Mouse (Mus musculus): ENCODE measurements at regions not wholly inside any gene's neighbourhood (a gene's known extent, or its start where the extent isn't known, plus 50 kb on each side); places are given as distances from the start of the nearest gene placed in this dataset.

DNA sequence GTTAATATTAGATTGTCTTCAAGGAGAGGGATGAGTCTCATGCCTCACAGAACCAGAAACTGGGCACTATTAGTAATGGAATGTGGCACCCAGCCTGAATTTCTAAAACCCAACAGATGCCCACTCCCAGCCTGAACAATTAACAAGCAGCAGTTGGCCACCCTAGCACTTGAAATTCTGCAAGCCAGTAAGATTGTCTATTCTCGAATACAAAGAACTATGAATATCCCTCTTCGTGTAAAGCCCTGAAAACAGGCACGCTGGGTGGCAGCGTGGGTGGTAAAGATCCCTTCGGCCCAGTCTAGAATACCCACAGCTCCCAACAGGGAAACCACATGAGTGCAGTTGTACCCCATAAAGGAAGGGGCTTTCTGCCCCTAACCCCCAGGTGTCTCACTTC is 138.0 kb upstream of the Plxnc1 start:
- no peaks in the 10 kb centered on the region for H3K27me3 ChIP-seq (replicated peaks)
- no peak overlapping the region for H3K9ac ChIP-seq
- H3K9me3 ChIP-seq: no peaks in the 10 kb centered on the region
- no peak overlapping the region for H3K27ac ChIP-seq
- no peak for ATAC-seq (ENCODE audit: low FRiP score, low read depth)
- no peaks in the 10 kb centered on the region for H3K36me3 ChIP-seq
- H3K4me3 ChIP-seq: no peak overlapping the region
- 87% methylated on average over 5 of the region's 5 CpGs for WGBS
- peaks cover 6% of the 10 kb centered on the region; the same call in 1 of the 2 replicates for H3K4me1 ChIP-seq
- no peak overlapping the region for H3K4me2 ChIP-seq (replicated peaks)

GRCm38 (mm10) chr10:95079979-95080378 is 135.3 kb upstream of the Plxnc1 start:
- H3K4me2 ChIP-seq (replicated peaks): no peak overlapping the region
- H3K27me3 ChIP-seq (replicated peaks): no peaks in the 10 kb centered on the region
- no peak overlapping the region for H3K27ac ChIP-seq
- WGBS: 87% methylated on average over 5 of the region's 5 CpGs
- ATAC-seq (ENCODE audit: low FRiP score, low read depth): no peak
- peaks cover 6% of the 10 kb centered on the region; the same call in 1 of the 2 replicates for H3K4me1 ChIP-seq
- H3K4me3 ChIP-seq: no peak overlapping the region
- H3K36me3 ChIP-seq: no peaks in the 10 kb centered on the region
- H3K9ac ChIP-seq: no peak overlapping the region
- no peaks in the 10 kb centered on the region for H3K9me3 ChIP-seq

DNA sequence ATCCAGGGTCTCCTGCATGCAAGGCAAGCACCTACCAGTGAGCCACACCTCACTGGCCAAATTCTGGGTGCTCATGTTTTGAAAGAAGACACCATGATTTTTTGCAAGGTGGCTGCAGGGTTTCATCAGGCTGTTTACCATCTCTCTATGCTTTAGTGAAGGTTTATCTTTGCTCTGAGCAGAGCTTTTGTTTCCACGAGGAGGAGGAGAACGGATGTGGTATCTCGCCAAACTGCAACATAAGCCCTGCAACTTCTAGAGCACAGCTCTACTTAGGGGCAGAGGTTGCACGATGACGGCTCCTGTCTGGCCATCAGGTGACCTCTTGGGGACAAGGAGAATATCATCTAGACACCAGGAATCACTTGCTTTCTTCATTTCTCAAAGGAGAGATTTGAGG is 131.8 kb upstream of the Plxnc1 start:
- Histone ChIP-seq H3K27me3 (replicated peaks) (no peaks in the 10 kb centered on the region), H3K9me3 (no peaks in the 10 kb centered on the region), H3K4me1 (no peaks in the 10 kb centered on the region), H3K36me3 (no peaks in the 10 kb centered on the region), H3K4me2 (replicated peaks) (no peak overlapping the region), H3K27ac (no peak overlapping the region), H3K4me3 (no peak overlapping the region), H3K9ac (no peak overlapping the region)
- ATAC-seq (ENCODE audit: low FRiP score, low read depth): no peak
- WGBS: 89% methylated on average over 5 of the region's 5 CpGs

DNA sequence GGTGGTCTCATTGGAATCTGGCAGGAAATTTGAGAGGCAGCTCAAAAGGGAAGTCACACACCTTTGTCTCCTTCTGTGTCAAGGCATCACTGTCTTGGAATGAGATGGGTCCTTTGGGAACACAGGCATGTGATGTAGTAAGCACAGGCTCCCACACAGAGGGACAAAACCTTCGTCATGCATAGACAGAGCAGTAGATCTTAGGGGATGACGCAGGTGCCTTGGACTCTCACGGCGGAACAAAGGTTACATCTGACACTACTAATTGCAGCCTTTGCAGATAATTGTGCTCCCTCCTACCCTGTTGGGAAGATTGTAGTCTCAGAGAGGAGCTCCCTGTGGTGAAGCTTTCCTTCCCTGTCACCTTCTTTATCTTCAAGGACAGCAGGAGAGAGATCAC is 131.3 kb upstream of the Plxnc1 start:
- ATAC-seq (ENCODE audit: low FRiP score, low read depth): no peak
- no peaks in the 10 kb centered on the region for H3K4me1 ChIP-seq

GRCm38 (mm10) chr10:95074959-95075590 is 130.4 kb upstream of the Plxnc1 start:
- Histone ChIP-seq H3K27me3 (replicated peaks) (no peaks in the 10 kb centered on the region), H3K4me2 (replicated peaks) (no peak overlapping the region), H3K9ac (no peak overlapping the region), H3K9me3 (no peaks in the 10 kb centered on the region), H3K27ac (no peak overlapping the region), H3K4me1 (no peaks in the 10 kb centered on the region), H3K4me3 (no peak overlapping the region), H3K36me3 (no peaks in the 10 kb centered on the region)
- 46% methylated on average over 5 of the region's 5 CpGs for WGBS
- ATAC-seq (ENCODE audit: low FRiP score, low read depth): no peak

More for the DNA sequence above, 131.3 kb upstream of the Plxnc1 start:
- Histone ChIP-seq H3K9me3 (no peaks in the 10 kb centered on the region), H3K27ac (no peak overlapping the region), H3K9ac (no peak overlapping the region), H3K4me2 (replicated peaks) (no peak overlapping the region), H3K27me3 (replicated peaks) (no peaks in the 10 kb centered on the region), H3K4me3 (no peak overlapping the region), H3K36me3 (no peaks in the 10 kb centered on the region)
- WGBS: 55% methylated on average over 4 of the region's 4 CpGs

GRCm38 (mm10) chr10:95074381-95074780 is 129.7 kb upstream of the Plxnc1 start:
- H3K27me3 ChIP-seq (replicated peaks): no peaks in the 10 kb centered on the region
- no peak overlapping the region for H3K9ac ChIP-seq
- H3K36me3 ChIP-seq: no peaks in the 10 kb centered on the region
- no peak overlapping the region for H3K4me2 ChIP-seq (replicated peaks)
- no peak overlapping the region for H3K4me3 ChIP-seq
- no peak for ATAC-seq (ENCODE audit: low FRiP score, low read depth)
- no peaks in the 10 kb centered on the region for H3K4me1 ChIP-seq
- H3K9me3 ChIP-seq: no peaks in the 10 kb centered on the region
- WGBS: 88% methylated on average over 2 of the region's 2 CpGs
- no peak overlapping the region for H3K27ac ChIP-seq

DNA sequence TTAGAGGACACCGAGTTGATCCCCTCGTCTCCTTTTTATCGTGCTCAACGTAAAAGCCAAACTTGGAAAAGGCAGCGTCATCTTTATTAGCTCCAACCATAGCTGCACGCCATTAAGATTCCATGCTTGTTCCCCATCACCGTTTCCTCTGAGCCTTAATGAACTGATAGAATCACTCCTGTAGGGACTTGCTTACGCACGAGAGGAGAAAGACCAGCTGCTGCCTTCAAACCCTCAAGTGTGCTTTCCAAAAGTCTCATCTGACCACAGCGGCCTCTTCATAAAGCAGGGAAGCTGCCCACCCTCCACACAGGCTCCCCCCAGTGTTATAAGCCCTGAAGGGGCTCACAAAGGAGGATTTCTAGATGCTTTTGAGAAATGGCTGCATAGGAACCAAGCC is 123.3 kb upstream of the Plxnc1 start:
- no peaks in the 10 kb centered on the region for H3K4me1 ChIP-seq
- H3K4me3 ChIP-seq: no peak overlapping the region
- WGBS: 85% methylated on average over 10 of the region's 10 CpGs
- no peak overlapping the region for H3K4me2 ChIP-seq (replicated peaks)
- no peak overlapping the region for H3K27ac ChIP-seq
- no peak overlapping the region for H3K9ac ChIP-seq
- no peaks in the 10 kb centered on the region for H3K9me3 ChIP-seq
- H3K27me3 ChIP-seq (replicated peaks): no peaks in the 10 kb centered on the region
- no peak for ATAC-seq (ENCODE audit: low FRiP score, low read depth)
- H3K36me3 ChIP-seq: no peaks in the 10 kb centered on the region

GRCm38 (mm10) chr10:95066774-95067173 is 122.1 kb upstream of the Plxnc1 start:
- no peaks in the 10 kb centered on the region for H3K36me3 ChIP-seq
- H3K27ac ChIP-seq: no peak overlapping the region
- H3K4me2 ChIP-seq (replicated peaks): no peak overlapping the region
- H3K27me3 ChIP-seq (replicated peaks): no peaks in the 10 kb centered on the region
- no peaks in the 10 kb centered on the region for H3K9me3 ChIP-seq
- no peaks in the 10 kb centered on the region for H3K4me1 ChIP-seq
- ATAC-seq (ENCODE audit: low FRiP score, low read depth): no peak
- H3K4me3 ChIP-seq: no peak overlapping the region
- no peak overlapping the region for H3K9ac ChIP-seq
- 83% methylated on average over 6 of the region's 6 CpGs for WGBS

DNA sequence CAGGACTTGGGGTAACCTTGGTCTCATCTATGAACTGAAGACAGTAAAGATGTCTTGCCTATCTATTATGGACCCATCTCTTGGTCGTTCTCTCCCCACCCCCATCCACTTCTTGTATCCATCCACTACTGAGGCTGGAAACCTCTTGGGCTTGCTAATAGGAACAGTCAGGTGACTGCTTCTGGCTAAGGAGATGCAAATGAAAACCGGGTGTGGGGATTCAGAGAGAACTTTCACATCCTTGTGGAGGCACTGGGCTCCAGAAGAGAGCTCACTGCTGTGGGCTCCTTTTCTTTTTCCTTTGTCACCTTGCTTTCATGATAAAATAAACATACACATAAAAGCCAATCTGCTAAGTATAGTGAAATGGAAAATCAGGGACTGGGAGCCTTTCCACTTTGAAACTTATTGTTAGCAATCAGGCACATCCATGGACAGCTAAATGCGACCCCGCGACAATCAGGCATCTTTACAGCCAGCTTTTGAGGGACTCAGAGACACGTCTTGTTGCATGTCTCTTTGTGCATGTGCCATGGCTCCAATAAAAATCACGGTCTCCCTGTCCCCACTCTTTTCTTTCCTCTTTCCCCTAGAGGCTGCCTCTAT is 115.0 kb upstream of the Plxnc1 start:
- ATAC-seq (ENCODE audit: low FRiP score, low read depth): no peak
- Histone ChIP-seq H3K27ac (no peak overlapping the region), H3K4me3 (no peak overlapping the region), H3K27me3 (replicated peaks) (no peaks in the 10 kb centered on the region), H3K4me2 (replicated peaks) (no peak overlapping the region), H3K9me3 (no peaks in the 10 kb centered on the region), H3K4me1 (no peaks in the 10 kb centered on the region), H3K9ac (no peak overlapping the region), H3K36me3 (no peaks in the 10 kb centered on the region)
- WGBS: 75% methylated on average over 7 of the region's 7 CpGs

DNA sequence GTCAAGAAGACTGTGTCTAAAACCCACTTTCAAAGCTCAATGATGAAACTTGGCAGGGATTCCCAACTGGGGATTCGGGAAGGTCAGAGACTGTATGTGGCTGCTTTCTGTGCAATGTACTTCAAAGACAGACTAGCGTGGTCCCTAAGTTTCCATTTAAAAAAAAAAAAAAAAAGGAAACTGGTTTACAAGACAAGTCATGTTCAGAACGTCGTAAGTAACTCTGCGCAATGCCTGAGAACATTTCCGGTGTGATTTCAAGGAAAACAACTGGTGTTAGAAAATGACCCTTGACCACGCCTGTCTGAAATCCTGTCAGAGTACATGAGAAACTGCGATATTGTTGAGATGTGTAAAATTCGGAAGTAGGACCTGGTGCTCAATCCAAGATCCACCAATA is 114.4 kb upstream of the Plxnc1 start:
- Histone ChIP-seq H3K4me2 (replicated peaks) (no peak overlapping the region), H3K9ac (no peak overlapping the region), H3K4me3 (no peak overlapping the region), H3K27ac (no peak overlapping the region), H3K27me3 (replicated peaks) (no peaks in the 10 kb centered on the region), H3K36me3 (no peaks in the 10 kb centered on the region), H3K9me3 (no peaks in the 10 kb centered on the region), H3K4me1 (no peaks in the 10 kb centered on the region)
- 91% methylated on average over 9 of the region's 9 CpGs for WGBS
- ATAC-seq (ENCODE audit: low FRiP score, low read depth): no peak

- Histone ChIP-seq H3K4me2 (replicated peaks) (no peak overlapping the region), H3K36me3 (no peaks in the 10 kb centered on the region), H3K9me3 (no peaks in the 10 kb centered on the region), H3K27me3 (replicated peaks) (no peaks in the 10 kb centered on the region), H3K4me1 (peaks cover 6% of the 10 kb centered on the region; the same call in 1 of the 2 replicates), H3K27ac (no peak overlapping the region), H3K4me3 (no peak overlapping the region), H3K9ac (no peak overlapping the region)
- WGBS: 79% methylated on average over 9 of the region's 9 CpGs
- ATAC-seq (ENCODE audit: low FRiP score, low read depth): no peak
Observed at GRCm38 (mm10) chr10:95057051-95057714, 112.5 kb upstream of the Plxnc1 start.

GRCm38 (mm10) chr10:95056541-95056940 is 111.9 kb upstream of the Plxnc1 start:
- H3K4me2 ChIP-seq (replicated peaks): no peak overlapping the region
- no peak overlapping the region for H3K27ac ChIP-seq
- H3K4me3 ChIP-seq: no peak overlapping the region
- peaks cover 6% of the 10 kb centered on the region; the same call in 1 of the 2 replicates for H3K4me1 ChIP-seq
- no peaks in the 10 kb centered on the region for H3K36me3 ChIP-seq
- H3K9me3 ChIP-seq: no peaks in the 10 kb centered on the region
- H3K27me3 ChIP-seq (replicated peaks): no peaks in the 10 kb centered on the region
- 86% methylated on average over 4 of the region's 4 CpGs for WGBS
- no peak overlapping the region for H3K9ac ChIP-seq
- no peak for ATAC-seq (ENCODE audit: low FRiP score, low read depth)
